Mouse (Mus musculus) embryonic fibroblast, embryonic 13.5 days (primary cell): ENCODE data around the gene Maf. TPM values are rescaled to one million over a fixed set of nuclear protein-coding genes. Genes with fewer than 3 reads are reported as not detected.
A peak's percentile ranks its signal among the peaks of the same experiment; 100 is the strongest.

ENCODE experiments used
- H3K27ac ChIP-seq: 2 replicates; pipeline ENCODE4 v1.5.1; 2012; ENCODE audit warnings: low read length, control low read depth, inconsistent platforms; ENCODE audit not compliant: insufficient read depth
- H3K4me1 ChIP-seq: 2 replicates; pipeline ENCODE4 v1.6.1; 2011; ENCODE audit warnings: low read length; ENCODE audit not compliant: control insufficient read depth, insufficient read depth
- H3K4me3 ChIP-seq: 2 replicates; pipeline ENCODE4 v1.5.1; 2011; ENCODE audit warnings: mild to moderate bottlenecking, control low read depth, low read length; ENCODE audit not compliant: insufficient read depth
- CTCF ChIP-seq: IDR thresholded peaks from 2 replicates; pipeline ENCODE4 v1.5.1; 2011; ENCODE audit warnings: mild to moderate bottlenecking, control low read depth, low read length, moderate library complexity, borderline replicate concordance; ENCODE audit not compliant: insufficient read depth
- POLR2A ChIP-seq: IDR thresholded peaks from 2 replicates; pipeline ENCODE4 v1.6.1; 2011; ENCODE audit warnings: low read depth, mild to moderate bottlenecking, control low read depth, low read length, moderate library complexity
- polyA plus RNA-seq: library from polyadenylated mRNA; stranded (reverse); fragments of >200 nt; gene quantifications from 2 replicates; pipeline ENCODE4 v1.2.4, GENCODE M21; 2011; ENCODE audit warnings: low read depth; ENCODE audit not compliant: missing spikeins, insufficient read length

Gene Maf
- polyA plus RNA-seq, 1 experiment, result 22.0 TPM

DNA sequence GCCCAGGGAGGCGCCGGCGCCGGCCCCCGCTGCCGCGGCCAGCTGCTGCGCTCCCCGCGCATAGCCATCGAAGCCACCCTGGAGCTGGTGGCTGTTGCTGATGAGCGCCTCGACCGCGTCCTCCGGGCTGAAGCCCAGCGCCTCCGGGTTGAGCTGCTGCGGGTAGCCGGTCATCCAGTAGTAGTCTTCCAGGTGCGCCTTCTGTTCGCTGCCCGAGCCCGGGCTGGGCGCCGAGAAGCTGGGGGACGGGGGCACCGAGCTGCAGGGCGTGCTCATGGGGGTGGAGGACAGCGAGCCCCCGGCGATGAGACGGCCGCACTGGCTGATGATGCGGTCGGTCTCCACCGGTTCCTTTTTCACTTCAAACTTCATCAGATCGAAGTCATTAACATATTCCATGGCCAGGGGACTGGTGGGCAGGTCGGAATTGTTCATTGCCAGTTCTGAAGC, 1.2 kb downstream of the Maf start:
- H3K4me1 ChIP-seq, result no peaks in the 10 kb centered on the region
- TF ChIP-seq POLR2A (no peak), CTCF (no peak)

DNA sequence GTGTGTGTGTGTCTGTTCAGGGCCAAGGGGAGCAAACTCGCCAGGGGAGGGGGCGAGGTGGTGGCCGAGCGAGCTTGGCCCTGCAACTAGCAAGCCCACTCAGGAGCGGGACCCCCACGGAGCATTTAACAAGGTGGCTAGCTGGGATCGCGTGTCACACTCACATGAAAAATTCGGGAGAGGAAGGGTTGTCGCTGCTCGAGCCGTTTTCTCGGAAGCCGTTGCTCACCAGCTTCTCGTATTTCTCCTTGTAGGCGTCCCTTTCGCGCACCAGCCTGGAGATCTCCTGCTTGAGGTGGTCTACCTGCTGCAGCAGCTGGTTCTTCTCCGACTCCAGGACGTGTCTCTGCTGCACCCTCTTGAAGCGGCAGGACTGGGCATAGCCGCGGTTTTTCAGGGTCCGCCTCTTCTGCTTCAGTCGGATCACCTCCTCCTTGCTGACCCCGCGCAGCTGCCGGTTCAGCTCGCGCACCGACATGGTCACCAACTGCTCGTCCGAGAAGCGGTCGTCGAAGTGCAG, 1.9 kb downstream of the Maf start:
- peak overlapping the region; percentile 61 for H3K4me3 ChIP-seq
- TF ChIP-seq POLR2A, result peak; percentile 24; the same call in 1 of the 2 replicates
- 0 out of 2 replicates have a peak, but pooled peaks have one; percentile 5 for TF ChIP-seq CTCF

More for the DNA sequence above, 1.2 kb downstream of the Maf start:
- peak overlapping the region; percentile 57 for H3K4me3 ChIP-seq
- peak overlapping the region; percentile 72 for H3K27ac ChIP-seq

DNA sequence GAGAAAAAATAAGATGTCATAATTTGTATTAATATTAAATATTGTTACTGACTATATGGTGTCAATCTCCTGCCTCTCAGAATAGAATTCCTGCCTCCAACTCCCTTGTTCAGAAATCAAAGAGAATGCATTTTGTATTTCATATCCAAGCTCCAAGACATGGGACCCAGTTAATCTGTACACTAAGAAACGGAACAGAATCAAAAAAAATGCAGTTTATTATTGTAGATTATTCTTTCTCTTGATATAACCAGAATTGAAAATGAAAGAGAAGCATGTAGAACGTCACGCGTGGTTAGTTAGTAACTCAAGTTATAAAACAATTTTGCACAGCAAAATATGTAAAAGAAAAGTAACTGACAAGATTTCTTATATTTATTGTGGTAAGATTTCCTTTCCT, 4.5 kb downstream of the Maf start:
- no peak overlapping the region for H3K27ac ChIP-seq
- no peak for TF ChIP-seq POLR2A
- no peak for TF ChIP-seq CTCF
- H3K4me1 ChIP-seq, result peaks cover 5% of the 10 kb centered on the region; the same call in 1 of the 2 replicates
- no peak overlapping the region for H3K4me3 ChIP-seq

More for the DNA sequence above, 1.9 kb downstream of the Maf start:
- H3K27ac ChIP-seq, result no peak overlapping the region
- no peaks in the 10 kb centered on the region for H3K4me1 ChIP-seq

DNA sequence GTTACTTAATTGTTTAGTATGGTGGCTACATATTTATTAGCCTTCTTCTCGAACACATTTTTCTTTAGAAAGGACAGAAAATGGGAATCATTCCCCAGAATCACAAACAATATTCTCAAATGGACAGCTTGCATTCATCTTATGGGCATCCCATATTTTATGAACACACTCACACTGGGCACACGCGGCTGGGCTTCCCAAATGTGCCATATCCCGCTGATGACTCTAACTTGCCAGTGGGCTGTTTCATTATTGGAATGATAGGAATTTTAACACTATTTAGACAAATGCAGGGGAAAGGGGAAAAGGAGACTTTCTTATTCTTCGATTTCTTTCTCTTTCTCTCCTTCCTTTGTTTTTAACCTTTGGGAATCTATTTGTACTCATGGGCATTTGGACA, 6.6 kb downstream of the Maf start:
- TF ChIP-seq CTCF (no peak), POLR2A (no peak)
- Histone ChIP-seq H3K27ac (no peak overlapping the region), H3K4me1 (peaks cover 5% of the 10 kb centered on the region; the same call in 1 of the 2 replicates), H3K4me3 (no peak overlapping the region)

DNA sequence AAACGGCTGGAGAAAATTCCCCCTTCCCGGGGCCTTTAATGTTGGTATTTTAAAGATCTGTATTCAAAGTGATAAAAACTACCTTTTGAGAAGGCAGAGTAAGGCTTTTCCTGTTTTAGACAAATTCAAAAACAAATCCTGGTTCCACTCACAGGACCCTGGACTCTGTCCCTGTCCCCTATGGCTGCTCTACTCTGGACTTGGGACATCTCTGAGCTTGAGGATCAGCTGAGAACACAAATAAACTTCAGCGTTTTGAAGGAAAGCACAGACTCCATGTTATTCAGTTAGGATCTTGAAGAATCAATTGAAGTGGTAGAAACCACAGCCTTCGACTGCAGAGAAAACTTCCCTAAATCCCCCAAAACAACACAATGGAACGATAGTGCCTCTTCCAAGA, 8.4 kb downstream of the Maf start:
- 0 out of 2 replicates have a peak overlapping the region, but pooled peaks have one; percentile 3 for H3K27ac ChIP-seq
- H3K4me1 ChIP-seq, result peaks cover 5% of the 10 kb centered on the region; the same call in 1 of the 2 replicates
- TF ChIP-seq CTCF (no peak), POLR2A (no peak)
- H3K4me3 ChIP-seq, result no peak overlapping the region

DNA sequence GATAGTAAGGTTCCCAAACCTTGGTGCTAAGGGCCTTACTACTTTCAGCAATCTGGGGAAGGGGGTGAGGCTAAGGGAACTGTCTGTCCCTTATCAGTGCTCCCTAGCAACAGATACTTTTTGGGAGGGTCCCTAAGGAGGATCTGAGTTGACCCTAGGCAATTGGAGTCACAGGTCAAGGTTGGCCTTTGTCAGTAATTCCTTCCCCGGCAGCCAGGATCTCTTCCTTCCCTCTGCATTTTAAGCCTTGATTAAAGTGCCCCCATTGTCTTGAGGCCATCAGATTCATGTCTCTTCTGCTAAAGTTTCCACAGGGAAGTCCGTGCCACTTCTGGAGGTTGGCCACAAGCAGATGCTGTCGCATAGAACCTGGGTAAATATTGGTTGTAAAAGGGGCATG, 10.2 kb downstream of the Maf start:
- TF ChIP-seq POLR2A (no peak), CTCF (no peak)
- Histone ChIP-seq H3K4me1 (peaks cover 5% of the 10 kb centered on the region; the same call in 1 of the 2 replicates), H3K4me3 (no peak overlapping the region), H3K27ac (peak overlapping the region; percentile 66)

DNA sequence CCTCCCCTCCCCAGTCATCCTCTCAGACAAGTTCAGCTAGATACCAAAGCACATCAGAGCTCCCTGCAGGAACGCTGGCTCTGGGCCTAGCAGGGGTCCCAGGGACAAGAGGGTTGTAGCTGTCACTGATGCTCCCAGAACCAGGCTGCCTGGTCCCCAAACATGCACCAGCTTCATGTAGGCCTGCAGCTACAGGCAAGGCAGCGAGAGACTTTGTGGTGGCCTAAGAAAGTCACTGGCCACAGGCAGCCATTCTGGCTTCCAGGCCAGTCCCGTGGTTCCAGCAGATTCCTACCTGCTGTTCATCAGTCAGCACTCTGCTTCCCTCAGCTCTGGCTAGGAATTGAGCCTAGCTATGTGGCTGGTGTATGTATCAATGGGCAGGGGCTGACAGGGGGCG, 10.9 kb downstream of the Maf start:
- Histone ChIP-seq H3K27ac (no peak overlapping the region), H3K4me1 (peaks cover 5% of the 10 kb centered on the region; the same call in 1 of the 2 replicates), H3K4me3 (no peak overlapping the region)
- TF ChIP-seq CTCF (no peak), POLR2A (no peak)

DNA sequence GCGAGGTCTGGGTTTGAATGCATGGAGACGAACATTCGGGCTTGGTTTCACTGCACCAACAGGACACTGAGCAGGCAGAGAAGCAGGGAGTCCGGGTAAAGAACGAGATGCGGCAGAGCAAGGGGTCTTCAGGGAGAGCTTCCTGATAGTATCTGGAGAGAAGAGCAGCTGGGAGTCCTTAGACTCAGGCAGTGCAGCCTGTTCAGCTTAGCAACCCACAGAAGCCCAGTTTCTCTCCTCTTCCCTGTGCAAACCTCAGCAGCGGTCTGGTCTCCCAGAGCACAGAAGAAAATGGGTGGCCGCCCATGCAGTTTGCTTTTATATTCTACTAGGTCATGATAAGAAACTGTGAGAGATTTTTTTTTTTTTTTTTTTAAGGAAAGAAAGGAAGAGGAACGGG, 20.2 kb downstream of the Maf start:
- no peak overlapping the region for H3K27ac ChIP-seq
- H3K4me3 ChIP-seq, result no peak overlapping the region
- H3K4me1 ChIP-seq, result no peaks in the 10 kb centered on the region
- TF ChIP-seq CTCF, result no peak
- no peak for TF ChIP-seq POLR2A

DNA sequence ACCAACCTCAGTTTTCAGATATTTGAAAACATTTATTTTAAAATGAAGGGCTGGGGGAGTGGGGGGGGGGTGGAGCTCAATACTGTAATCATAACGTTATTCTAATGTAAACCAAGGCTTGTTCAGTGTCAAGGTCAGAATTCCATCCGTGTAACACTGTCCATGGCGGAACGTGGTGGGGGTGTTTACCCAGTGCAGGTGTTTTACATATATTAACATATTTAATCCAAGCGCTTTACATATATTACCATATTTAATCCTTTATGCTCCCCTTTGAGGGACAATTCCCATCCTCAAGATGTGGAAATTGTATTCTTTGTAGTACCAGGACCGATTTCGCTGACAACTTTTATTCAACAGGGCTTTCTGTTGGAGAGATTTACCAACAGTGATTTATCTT, 24.3 kb downstream of the Maf start:
- TF ChIP-seq CTCF (no peak), POLR2A (no peak)
- H3K27ac ChIP-seq, result no peak overlapping the region
- no peaks in the 10 kb centered on the region for H3K4me1 ChIP-seq
- H3K4me3 ChIP-seq, result no peak overlapping the region

DNA sequence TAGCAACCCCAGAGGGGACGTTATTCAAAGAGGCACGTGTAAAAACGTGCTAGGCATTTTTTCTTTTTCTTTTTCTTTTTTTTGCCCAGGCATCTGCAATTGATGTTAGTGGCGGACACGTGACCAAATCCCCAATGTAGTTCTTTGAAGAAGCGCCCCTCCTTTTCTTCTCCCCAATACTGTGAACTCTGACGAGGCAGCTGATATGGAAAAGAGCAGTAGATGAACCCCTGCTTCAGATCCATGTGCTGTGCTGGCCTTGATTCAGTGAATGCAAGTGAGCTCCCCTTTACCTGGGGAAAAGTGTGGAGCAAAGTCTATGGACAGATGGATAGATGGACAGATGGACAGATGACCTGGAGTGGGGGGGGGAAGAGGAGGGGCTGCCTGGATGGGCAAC, 28.1 kb downstream of the Maf start:
- Histone ChIP-seq H3K4me3 (no peak overlapping the region), H3K4me1 (no peaks in the 10 kb centered on the region), H3K27ac (no peak overlapping the region)
- TF ChIP-seq CTCF (no peak), POLR2A (no peak)

DNA sequence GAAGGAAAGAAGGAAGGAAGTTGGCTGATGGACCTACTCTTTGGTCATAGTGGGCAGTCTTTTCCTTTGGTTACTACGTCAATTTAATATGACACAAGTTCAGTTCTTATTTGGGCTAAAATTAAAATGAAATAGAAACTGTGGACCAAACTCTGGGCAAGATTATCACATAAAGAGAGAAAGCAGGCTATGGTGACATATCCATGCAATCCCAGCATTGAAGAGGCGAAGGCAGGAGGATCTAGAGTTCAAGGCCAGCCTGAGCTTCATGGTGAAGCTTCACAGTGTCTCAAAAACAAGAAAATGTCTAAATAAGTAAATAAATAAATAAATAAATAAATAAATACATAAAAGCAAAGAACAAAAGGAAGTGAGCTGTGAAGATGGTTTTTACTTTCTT, 42.7 kb downstream of the Maf start:
- TF ChIP-seq CTCF, result no peak
- no peak for TF ChIP-seq POLR2A
- no peak overlapping the region for H3K27ac ChIP-seq
- H3K4me3 ChIP-seq, result no peak overlapping the region

More for the DNA sequence above, 42.7 kb downstream of the Maf start:
- no peaks in the 10 kb centered on the region for H3K4me1 ChIP-seq
